ENCODE assay signal across 23 mouse cellular contexts in genomic region chr17:79708168-79708567, GRCm38 (mm10). TPM values are rescaled to one million over a fixed set of nuclear protein-coding genes. Genes with fewer than 3 reads are reported as not detected.
DNase-seq lines count a peak whose midpoint lies in the region; ATAC-seq lines count a peak whose summit lies in the region.
"Had no signal": no experiment of that assay in that cellular context is flagged by ENCODE, and none has a peak within 500 bp of the region (broad histone marks: within the 10 kb centered on the region; RNA-seq: fewer than 3 reads in every experiment).

No protein-coding gene starts in this region.

- peaks cover 4% of the 10 kb centered on the region for H3K4me1 ChIP-seq in heart, embryonic 12.5 days (replicated peaks)
- H3K4me1 ChIP-seq in neural tube, embryonic 11.5 days (ENCODE audit: control insufficient read depth, insufficient read depth, low read length), result 0 out of 2 replicates have a peak, but pooled peaks cover 2% of the 10 kb centered on the region
- H3K4me1 ChIP-seq in neural tube, embryonic 15.5 days, result peaks cover 6% of the 10 kb centered on the region

- no peak overlapping the region for H3K4me2 ChIP-seq in heart, embryonic 12.5 days
- H3K4me2 ChIP-seq in neural tube, embryonic 11.5 days (ENCODE audit: low read depth), result no peak overlapping the region
- H3K4me2 ChIP-seq in neural tube, embryonic 15.5 days, result no peak overlapping the region
- H3K4me2 ChIP-seq: embryonic facial prominence, embryonic 15.5 days; kidney, embryonic 15.5 days; midbrain, embryonic 12.5 days had no signal

- H3K27me3 ChIP-seq in heart, embryonic 12.5 days (replicated peaks), result peaks cover 34% of the 10 kb centered on the region
- H3K27me3 ChIP-seq in neural tube, embryonic 11.5 days (ENCODE audit: control insufficient read depth, insufficient read depth, low read length), result peaks cover 28% of the 10 kb centered on the region
- H3K27me3 ChIP-seq in neural tube, embryonic 15.5 days (replicated peaks), result peaks cover 29% of the 10 kb centered on the region

- H3K27ac ChIP-seq in heart, embryonic 12.5 days (ENCODE audit: poor library complexity, severe bottlenecking), result no peak overlapping the region
- H3K27ac ChIP-seq in neural tube, embryonic 11.5 days (ENCODE audit: low read depth, low read length), result no peak overlapping the region
- H3K27ac ChIP-seq in neural tube, embryonic 15.5 days (replicated peaks), result no peak overlapping the region
- H3K27ac ChIP-seq: embryonic facial prominence, embryonic 15.5 days; gastrocnemius, adult 2 months; kidney, embryonic 15.5 days; macrophage; midbrain, embryonic 12.5 days had no signal

- peak; percentile 29; the same call in 1 of the 2 replicates for ATAC-seq in heart, embryonic 12.5 days (ENCODE audit: insufficient number of reproducible peaks, low FRiP score)
- ATAC-seq in neural tube, embryonic 11.5 days (ENCODE audit: insufficient read depth, low FRiP score, low TSS enrichment), result no peak
- ATAC-seq in neural tube, embryonic 15.5 days (ENCODE audit: low FRiP score), result no peak
- ATAC-seq in erythroblast, adult 5-6 weeks (replicated peaks; ENCODE audit: low FRiP score, poor library complexity, severe bottlenecking), result no peak
- ATAC-seq: forebrain, embryonic 16.5 days; inflammation-experienced regulatory T-cells, adult 6 months had no signal

- no peaks in the 10 kb centered on the region for H3K36me3 ChIP-seq in heart, embryonic 12.5 days
- H3K36me3 ChIP-seq in neural tube, embryonic 11.5 days (ENCODE audit: control insufficient read depth, insufficient read depth, low read length), result no peaks in the 10 kb centered on the region
- no peaks in the 10 kb centered on the region for H3K36me3 ChIP-seq in neural tube, embryonic 15.5 days
- H3K36me3 ChIP-seq: embryonic facial prominence, embryonic 15.5 days; kidney, embryonic 15.5 days; midbrain, embryonic 12.5 days had no signal

- no peaks in the 10 kb centered on the region for H3K9me3 ChIP-seq in heart, embryonic 12.5 days (replicated peaks)
- H3K9me3 ChIP-seq in neural tube, embryonic 11.5 days (ENCODE audit: control insufficient read depth, low read length), result no peaks in the 10 kb centered on the region
- no peaks in the 10 kb centered on the region for H3K9me3 ChIP-seq in neural tube, embryonic 15.5 days (replicated peaks)
- H3K9me3 ChIP-seq: embryonic facial prominence, embryonic 15.5 days; kidney, embryonic 15.5 days; midbrain, embryonic 12.5 days had no signal

- H3K4me3 ChIP-seq in heart, embryonic 12.5 days, result no peak overlapping the region
- no peak overlapping the region for H3K4me3 ChIP-seq in neural tube, embryonic 11.5 days (ENCODE audit: low read depth, low read length)
- H3K4me3 ChIP-seq in neural tube, embryonic 15.5 days (replicated peaks), result no peak overlapping the region
- H3K4me3 ChIP-seq: embryonic facial prominence, embryonic 15.5 days; gastrocnemius, adult 2 months; kidney, embryonic 15.5 days; midbrain, embryonic 12.5 days; myocyte had no signal

- no peak overlapping the region for H3K9ac ChIP-seq in heart, embryonic 12.5 days
- H3K9ac ChIP-seq in neural tube, embryonic 11.5 days (ENCODE audit: low read length), result no peak overlapping the region
- no peak overlapping the region for H3K9ac ChIP-seq in neural tube, embryonic 15.5 days (replicated peaks)
- H3K9ac ChIP-seq: embryonic facial prominence, embryonic 15.5 days; kidney, embryonic 15.5 days; midbrain, embryonic 12.5 days had no signal

- WGBS in heart, embryonic 12.5 days, result 21% methylated on average over 7 of the region's 7 CpGs
- 7% methylated on average over 7 of the region's 7 CpGs for WGBS in neural tube, embryonic 11.5 days
- WGBS in neural tube, embryonic 15.5 days, result 19% methylated on average over 7 of the region's 7 CpGs

- DNase-seq in heart, postnatal 4 days, result no peak
- DNase-seq in neural tube, embryonic 11.5 days (ENCODE audit: low spot score), result peak; percentile 16
- peak; percentile 36 for DNase-seq in embryo, embryonic 9.5 days (ENCODE audit: extremely low spot score)
- DNase-seq in spleen, postnatal 14 days (ENCODE audit: low spot score in 2 of 2), result no peak
- DNase-seq in ovary, postnatal 36 days (ENCODE audit: low spot score), result no peak
- DNase-seq: adrenal gland, adult 2 months; cerebellum, postnatal 14 days; gastrocnemius, adult 2 months; heart, postnatal 36 days; layer of hippocampus, postnatal 36 days; left cerebral cortex, postnatal 4 days; lung, adult 18-20 months; thymus, postnatal 14 days had no signal

RNA-seq across cellular contexts. Expression of gene Cyp1b1, which starts 6.7 kb away (rescaled TPM):
- polyA plus RNA-seq in heart, embryonic 12.5 days (2016; fragmentation: Nextera tagmentation; extraction: Ambion mirVana), result 1.4 and 1.5 TPM in 2 replicates
- total RNA-seq in heart, postnatal 4 days (2021), result 1 to 10 TPM; 4.4 to 4.7 TPM
- 5.1 TPM in 2 replicates for polyA plus RNA-seq in neural tube, embryonic 11.5 days (2014; fragmentation: Nextera tagmentation; extraction: Ambion mirVana)
- 5.6 and 6.1 TPM in 2 replicates for polyA plus RNA-seq in neural tube, embryonic 15.5 days (2015; fragmentation: Nextera tagmentation; extraction: Ambion mirVana)
- 0.63 TPM in 1 of 2 replicates, not detected in the other for total RNA-seq in erythroblast, adult 5-6 weeks (2015; ENCODE audit: low replicate concordance)
- 0.28 and 0.43 TPM in 2 replicates for total RNA-seq in erythroblast, adult 5-6 weeks (2017; ENCODE audit: low replicate concordance)
- polyA plus RNA-seq: inflammation-experienced regulatory T-cells, adult 6 months had no signal

Comparison
In these comparisons a context has a peak if more than half of its experiments do, and no peak if none do; other contexts are left out.
1. DNase-seq: peak in neural tube, embryonic 11.5 days (single experiment) and embryo, embryonic 9.5 days (single experiment); none in heart, postnatal 4 days (single experiment), spleen, postnatal 14 days (0 of 2) and ovary, postnatal 36 days (single experiment).